Mouse (Mus musculus): ENCODE data around the gene D430019H16Rik.

DNA sequence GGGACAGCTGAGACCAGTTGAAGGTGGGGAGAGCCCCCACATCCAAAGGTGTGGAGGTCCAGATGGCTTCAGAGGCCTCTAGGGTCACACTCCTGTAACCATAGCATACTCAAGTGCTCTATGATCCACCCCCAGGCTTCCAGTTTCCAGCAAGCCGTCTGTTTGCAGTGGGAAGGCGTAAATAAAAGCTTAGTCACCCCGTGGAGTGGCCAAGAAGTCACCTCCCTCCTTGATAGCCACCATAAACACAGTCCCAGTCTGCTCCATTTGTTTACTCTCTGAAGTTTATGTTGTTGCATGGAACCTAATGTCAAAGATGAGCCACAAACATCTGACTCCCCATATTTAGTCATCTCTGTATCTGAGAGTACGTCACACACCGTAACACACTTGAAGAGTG, 83.5 kb downstream of the D430019H16Rik start:
- no peak for TF ChIP-seq CTCF (IDR thresholded peaks at IDR 0.05; ENCODE audit: insufficient read depth, low read depth, low read length)
- TF ChIP-seq POLR2A (IDR thresholded peaks at IDR 0.05; ENCODE audit: insufficient read depth, low read depth, low read length), result no peak

Measured in olfactory bulb, adult 2 months (tissue).